Mouse (Mus musculus) ES-E14 (cell line): ENCODE results near the gene Calr4. TPM values are rescaled to one million over a fixed set of nuclear protein-coding genes. Genes with fewer than 3 reads are reported as not detected.

Experiments
- DNase-seq: peaks from one replicate; pipeline ENCODE4 v3.0.0-alpha.2; 2013; ENCODE audit warnings: low read depth, low spot score
- H3K27ac ChIP-seq: 2 replicates; pipeline ENCODE4 v1.5.1; 2012; ENCODE audit warnings: low read depth, mild to moderate bottlenecking, low read length, moderate library complexity, mixed read lengths; ENCODE audit not compliant: poor library complexity, insufficient read depth, severe bottlenecking
- H3K36me3 ChIP-seq: 2 replicates; pipeline ENCODE4 v1.6.1; 2012; ENCODE audit warnings: mild to moderate bottlenecking, low read length, moderate library complexity, mixed read lengths; ENCODE audit not compliant: control insufficient read depth, poor library complexity, insufficient read depth, severe bottlenecking
- H3K4me1 ChIP-seq, 2 experiments: fragments of 150-350 bp in 1 of 2; sonication (generic) in 1 of 2; 2 replicates each; pipeline ENCODE4 v1.6.1; 2012; ENCODE audit warnings: low read length in 2 of 2, mild to moderate bottlenecking in 1 of 2, mixed read lengths in 1 of 2; ENCODE audit not compliant: control insufficient read depth in 2 of 2, insufficient read depth in 2 of 2, poor library complexity in 1 of 2
- H3K4me3 ChIP-seq, 2 experiments: fragments of 150-350 bp in 1 of 2; sonication (generic) in 1 of 2; 2 replicates each; pipeline ENCODE4 v1.5.1; 2012; ENCODE audit warnings: low read length in 2 of 2, low read depth in 1 of 2, mild to moderate bottlenecking in 1 of 2, mixed read lengths in 1 of 2; ENCODE audit not compliant: insufficient read depth in 1 of 2, poor library complexity in 1 of 2, severe bottlenecking in 1 of 2
- H3K9ac ChIP-seq: 2 replicates; pipeline ENCODE4 v1.6.1; 2012; ENCODE audit warnings: low read depth, mild to moderate bottlenecking, low read length, mixed read lengths; ENCODE audit not compliant: poor library complexity, insufficient read depth, severe bottlenecking
- H3K9me3 ChIP-seq: fragments of 150-350 bp; sonication (generic); 2 replicates; pipeline ENCODE4 v1.6.1; 2012; ENCODE audit warnings: low read depth, mild to moderate bottlenecking, low read length; ENCODE audit not compliant: control insufficient read depth, insufficient read depth
- CHD2 ChIP-seq: IDR thresholded peaks from 2 replicates; pipeline ENCODE4 v1.6.1; 2014; ENCODE audit warnings: mild to moderate bottlenecking, low read depth, low read length, inconsistent platforms
- HCFC1 ChIP-seq: IDR thresholded peaks from 2 replicates; pipeline ENCODE4 v1.6.1; 2012; ENCODE audit warnings: low read length, inconsistent platforms, borderline replicate concordance; ENCODE audit not compliant: insufficient read depth
- MAFK ChIP-seq: IDR thresholded peaks from 2 replicates; pipeline ENCODE4 v1.6.1; 2014; ENCODE audit warnings: mild to moderate bottlenecking, low read depth, low read length, inconsistent platforms; ENCODE audit not compliant: insufficient read depth
- ZC3H11A ChIP-seq: IDR thresholded peaks from 2 replicates; pipeline ENCODE4 v1.6.1; 2012; ENCODE audit warnings: low read depth, mild to moderate bottlenecking, inconsistent platforms, low read length, borderline replicate concordance
- ZNF384 ChIP-seq: IDR thresholded peaks from 2 replicates; pipeline ENCODE4 v1.6.1; 2012; ENCODE audit warnings: low read depth, low read length, inconsistent platforms
- in situ Hi-C, 2 experiments: fragments of 600-800 bp; cut with MboI; formaldehyde crosslinking; loops; one replicate each; pipeline ENCODE4 v1.15.1; 2025; ENCODE audit warnings: low sequenced_read_pairs in 2 of 2, inconsistent platforms in 1 of 2; ENCODE audit not compliant: unreplicated experiment in 2 of 2
- total RNA-seq: library from RNA; depleted of rRNA; stranded (reverse); fragments of 300-350 nt; gene quantifications from 2 replicates; pipeline ENCODE4 v1.2.3, GENCODE M21; 2012

The Calr4 gene
- total RNA-seq, 1 experiment = 1.4 TPM

DNA sequence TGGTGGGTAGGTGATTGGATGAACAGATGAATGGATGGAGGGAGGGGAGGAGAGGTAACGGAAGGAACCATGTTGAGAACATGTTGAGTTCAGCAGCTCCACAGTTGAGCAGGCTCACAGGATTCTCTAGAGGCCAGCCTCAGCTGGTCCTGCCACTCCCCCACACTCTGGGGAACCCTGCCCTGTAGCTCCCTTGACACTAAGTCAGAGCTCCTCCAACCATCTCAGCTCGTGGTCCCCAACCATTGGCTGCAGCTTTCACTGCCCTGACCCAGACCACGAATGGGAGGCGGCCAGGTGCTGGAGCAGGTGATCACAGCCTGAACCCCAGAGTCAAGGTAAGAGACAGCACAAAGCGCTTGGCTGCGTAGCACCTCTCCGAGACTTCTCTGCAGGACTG lies 16.3 kb upstream of the Calr4 start:
- 0 out of 4 replicates have a peak overlapping the region, but pooled peaks of 1 of the 2 experiments have one; percentile 12 for H3K4me3 ChIP-seq
- no peak for DNase-seq
- TF ChIP-seq ZNF384 = no peak
- no peak for TF ChIP-seq CHD2
- no peak for TF ChIP-seq ZC3H11A
- TF ChIP-seq MAFK = no peak
- no peak for TF ChIP-seq HCFC1
- H3K36me3 ChIP-seq = no peaks in the 10 kb centered on the region
- H3K4me1 ChIP-seq = no peaks in the 10 kb centered on the region; a peak in 1 of 4 replicates
- no peak overlapping the region for H3K9ac ChIP-seq
- no peak overlapping the region for H3K27ac ChIP-seq
- in situ Hi-C loops = no loop called here
- H3K9me3 ChIP-seq = no peaks in the 10 kb centered on the region

DNA sequence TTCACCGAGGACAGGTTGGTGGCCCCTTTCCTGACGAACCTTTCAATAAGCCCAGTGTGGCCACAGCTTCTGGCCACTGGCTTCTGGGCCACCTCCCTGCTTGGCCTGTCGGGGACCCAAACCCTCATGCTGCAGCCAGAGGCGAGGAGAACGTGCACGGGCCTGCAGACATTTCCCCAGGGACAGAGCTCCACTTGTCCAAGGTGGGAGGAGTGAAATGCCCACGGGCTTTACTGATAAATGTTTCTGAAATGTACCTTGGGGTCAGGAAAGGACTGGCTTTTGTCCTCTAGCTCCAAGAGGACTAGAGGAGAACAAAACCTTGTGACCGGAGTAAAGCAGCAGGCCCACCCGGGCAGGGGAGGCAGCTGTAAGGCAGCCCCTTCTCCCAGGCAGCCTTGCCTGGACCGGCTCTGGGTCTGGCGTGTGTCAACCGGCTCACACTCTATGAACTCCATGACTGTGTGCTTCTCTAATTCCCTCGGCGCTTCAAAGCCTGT lies 13.8 kb upstream of the Calr4 start:
- no peak overlapping the region for H3K9ac ChIP-seq
- H3K4me1 ChIP-seq = peaks cover 0 to 2% of the 10 kb centered on the region in 2 experiments; a peak in 1 of 4 replicates
- no peak overlapping the region for H3K27ac ChIP-seq
- no peaks in the 10 kb centered on the region for H3K36me3 ChIP-seq
- no peak for DNase-seq
- H3K9me3 ChIP-seq = no peaks in the 10 kb centered on the region
- TF ChIP-seq MAFK (no peak), ZC3H11A (no peak), ZNF384 (no peak), HCFC1 (no peak), CHD2 (no peak)
- H3K4me3 ChIP-seq = no peak overlapping the region
- in situ Hi-C loops = no loop called here

DNA sequence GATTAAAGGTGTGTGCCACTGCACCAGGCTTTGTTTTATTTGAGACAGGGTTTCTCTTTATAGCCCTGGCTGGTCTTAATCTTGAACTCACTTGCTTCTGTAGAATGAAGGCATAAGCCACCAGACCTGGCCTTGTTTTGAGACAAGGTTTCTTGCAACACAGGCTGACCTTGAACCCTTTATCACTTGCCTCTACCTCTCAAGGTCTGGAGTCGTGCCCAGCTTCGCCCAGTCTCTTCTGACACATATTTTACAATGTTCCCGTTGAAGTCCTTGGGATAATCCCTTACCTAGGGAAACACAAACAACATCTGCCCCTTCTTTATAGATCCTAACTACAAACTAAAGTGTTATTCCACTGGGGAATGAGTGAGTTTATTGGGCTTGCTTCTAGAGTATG lies 12.3 kb upstream of the Calr4 start:
- DNase-seq = no peak
- no peak overlapping the region for H3K27ac ChIP-seq
- in situ Hi-C loops = no loop called here
- H3K36me3 ChIP-seq = no peaks in the 10 kb centered on the region
- H3K9me3 ChIP-seq = no peaks in the 10 kb centered on the region
- H3K4me1 ChIP-seq = peaks cover 0 to 2% of the 10 kb centered on the region in 2 experiments; a peak in 1 of 4 replicates
- no peak overlapping the region for H3K4me3 ChIP-seq
- H3K9ac ChIP-seq = no peak overlapping the region
- TF ChIP-seq ZNF384 (no peak), CHD2 (no peak), HCFC1 (no peak), ZC3H11A (no peak), MAFK (no peak)

DNA sequence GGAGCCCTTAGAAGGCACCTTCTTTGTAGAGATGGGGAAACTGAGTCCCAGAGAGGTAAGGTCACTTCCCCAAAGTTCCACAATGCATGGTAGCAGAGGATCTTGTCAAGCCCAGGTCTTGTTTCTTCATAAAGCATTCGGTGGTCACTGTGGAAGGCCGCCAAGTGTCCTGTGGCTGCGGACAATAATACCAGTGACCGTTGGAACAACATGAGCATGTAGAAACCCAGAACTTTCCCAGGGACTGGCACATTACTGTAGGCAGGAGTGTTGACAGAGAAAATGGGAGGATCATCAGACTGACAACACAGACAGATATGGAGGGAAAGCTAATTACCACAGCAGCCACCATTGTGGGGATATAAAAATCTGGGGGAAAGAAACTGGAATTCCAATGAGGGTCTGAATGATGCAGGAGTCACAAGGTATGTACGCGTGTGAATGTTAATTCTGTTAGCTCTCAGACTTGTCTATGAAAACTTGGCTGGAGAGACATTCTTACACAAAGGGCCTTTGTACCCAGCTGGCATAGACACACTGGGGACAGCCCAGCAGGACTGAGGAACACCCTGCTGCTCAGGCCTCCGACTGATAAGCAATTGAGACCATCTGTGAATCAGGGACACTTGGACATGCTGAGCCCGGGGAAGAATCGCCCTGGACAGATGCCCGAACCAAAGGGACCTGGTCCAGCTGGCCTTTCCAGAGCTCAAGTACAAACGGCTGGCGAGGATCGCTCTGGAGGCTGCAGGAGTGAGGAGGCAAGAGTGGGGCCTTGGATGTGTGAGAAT lies 9.3 kb upstream of the Calr4 start:
- no peak for TF ChIP-seq CHD2
- TF ChIP-seq HCFC1 = no peak
- TF ChIP-seq ZNF384 = no peak
- no peak for TF ChIP-seq ZC3H11A
- no peak for TF ChIP-seq MAFK
- in situ Hi-C loops = no loop called here
- no peak overlapping the region for H3K4me3 ChIP-seq
- H3K27ac ChIP-seq = no peak overlapping the region
- H3K9me3 ChIP-seq = no peaks in the 10 kb centered on the region
- H3K36me3 ChIP-seq = no peaks in the 10 kb centered on the region
- peaks cover 0 to 4% of the 10 kb centered on the region in 2 experiments; a peak in 1 of 4 replicates for H3K4me1 ChIP-seq
- DNase-seq = no peak
- no peak overlapping the region for H3K9ac ChIP-seq
